19 mouse cellular contexts compared by ENCODE assay signal in the genomic region with DNA sequence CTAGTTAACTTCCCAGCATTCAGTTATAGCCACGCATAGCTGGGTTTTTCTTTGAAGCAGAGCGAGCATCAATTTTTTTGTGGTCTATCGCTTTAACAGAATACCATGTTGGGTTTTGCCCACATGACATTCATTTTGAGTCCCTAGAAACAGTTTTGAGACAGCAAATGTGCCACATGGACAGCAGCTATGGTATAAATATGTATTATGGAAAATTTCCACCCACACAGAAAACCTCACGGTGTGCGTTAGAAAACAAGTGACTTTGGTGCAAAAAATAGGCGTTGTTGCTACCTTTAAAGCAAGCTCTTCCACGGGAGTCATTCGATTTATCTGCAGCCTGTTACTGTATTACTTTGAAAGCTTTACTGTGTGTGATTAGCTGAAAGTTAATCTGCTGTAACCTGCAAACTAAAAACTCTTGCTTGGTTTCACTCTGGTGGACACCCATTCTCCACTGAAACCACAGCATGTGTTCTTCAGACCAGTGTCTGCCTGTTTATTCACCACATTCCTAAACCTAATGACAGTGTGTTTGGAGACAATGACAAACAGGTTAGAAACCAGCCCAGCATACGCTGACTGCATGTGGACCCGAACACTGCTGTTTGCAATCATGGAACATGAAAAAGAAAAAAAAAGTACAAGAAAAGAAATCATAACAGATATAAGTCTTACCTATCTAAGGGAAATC. TPM values are rescaled to one million over a fixed set of nuclear protein-coding genes. Genes with fewer than 3 reads are reported as not detected.
DNase-seq lines count a peak whose midpoint lies in the region; ATAC-seq lines count a peak whose summit lies in the region.
"Had no signal": no experiment of that assay in that cellular context is flagged by ENCODE, and none has a peak within 500 bp of the region (broad histone marks: within the 10 kb centered on the region; RNA-seq: fewer than 3 reads in every experiment).

No protein-coding gene starts in this region.

- H3K4me2 ChIP-seq in kidney, embryonic 14.5 days (replicated peaks; ENCODE audit: low read depth, low read length) = no peak overlapping the region
- no peak overlapping the region for H3K4me2 ChIP-seq in embryonic facial prominence, embryonic 15.5 days (replicated peaks)
- H3K4me2 ChIP-seq: forebrain, embryonic 12.5 days; hindbrain, embryonic 12.5 days; stomach, embryonic 15.5 days had no signal

- DNase-seq in kidney, postnatal 25 days = no peak
- peak; percentile 15 for DNase-seq in right cerebral cortex, adult 18-20 months
- DNase-seq in right cerebral cortex, postnatal 25 days = no peak
- DNase-seq in yolk sac, embryonic 10.5 days (ENCODE audit: low spot score) = no peak
- DNase-seq: cerebellum, adult 8-10 months; gastrocnemius, postnatal 25 days; liver; liver, postnatal 0 days; midbrain, embryonic 14.5 days; spleen, adult 18-20 months; thymus, adult 2 months had no signal

- H3K36me3 ChIP-seq in kidney, embryonic 14.5 days (ENCODE audit: control insufficient read depth, insufficient read depth, low read length) = no peaks in the 10 kb centered on the region
- H3K36me3 ChIP-seq in embryonic facial prominence, embryonic 15.5 days = no peaks in the 10 kb centered on the region
- H3K36me3 ChIP-seq: forebrain, embryonic 12.5 days; hindbrain, embryonic 12.5 days; stomach, embryonic 15.5 days had no signal

- H3K27ac ChIP-seq in kidney, embryonic 14.5 days (ENCODE audit: low read depth, low read length) = no peak overlapping the region
- H3K27ac ChIP-seq in embryonic facial prominence, embryonic 15.5 days (replicated peaks) = 0 out of 2 replicates have a peak overlapping the region, but pooled peaks have one; percentile 3
- H3K27ac ChIP-seq: forebrain, embryonic 12.5 days; hindbrain, embryonic 12.5 days; macrophage; stomach, embryonic 15.5 days had no signal

- ATAC-seq in kidney, embryonic 14.5 days (ENCODE audit: low FRiP score, low TSS enrichment) = 0 out of 2 replicates have a peak, but pooled peaks have one; percentile 24
- ATAC-seq in embryonic facial prominence, embryonic 15.5 days (ENCODE audit: insufficient number of reproducible peaks, low FRiP score, low TSS enrichment, low read depth) = no peak
- no peak for ATAC-seq in megakaryocyte, adult 5-6 weeks (ENCODE audit: poor library complexity, severe bottlenecking)
- ATAC-seq: liver, postnatal 0 days had no signal

- H3K27me3 ChIP-seq in kidney, embryonic 14.5 days (ENCODE audit: control insufficient read depth, insufficient read depth, low read length) = no peaks in the 10 kb centered on the region
- H3K27me3 ChIP-seq in embryonic facial prominence, embryonic 15.5 days = no peaks in the 10 kb centered on the region
- H3K27me3 ChIP-seq: forebrain, embryonic 12.5 days; hindbrain, embryonic 12.5 days; stomach, embryonic 15.5 days had no signal

- H3K9me3 ChIP-seq in kidney, embryonic 14.5 days (ENCODE audit: control insufficient read depth, low read length) = no peaks in the 10 kb centered on the region
- no peaks in the 10 kb centered on the region for H3K9me3 ChIP-seq in embryonic facial prominence, embryonic 15.5 days (replicated peaks)
- H3K9me3 ChIP-seq: forebrain, embryonic 12.5 days; hindbrain, embryonic 12.5 days; stomach, embryonic 15.5 days had no signal

- H3K4me1 ChIP-seq in kidney, embryonic 14.5 days (ENCODE audit: control insufficient read depth, insufficient read depth, low read length) = 0 out of 2 replicates have a peak, but pooled peaks cover 2% of the 10 kb centered on the region
- no peaks in the 10 kb centered on the region for H3K4me1 ChIP-seq in embryonic facial prominence, embryonic 15.5 days
- H3K4me1 ChIP-seq: forebrain, embryonic 12.5 days; hindbrain, embryonic 12.5 days; stomach, embryonic 15.5 days had no signal

- H3K4me3 ChIP-seq in kidney, embryonic 14.5 days (ENCODE audit: low read length) = no peak overlapping the region
- H3K4me3 ChIP-seq in embryonic facial prominence, embryonic 15.5 days (replicated peaks) = no peak overlapping the region
- H3K4me3 ChIP-seq: forebrain, embryonic 12.5 days; hindbrain, embryonic 12.5 days; stomach, embryonic 15.5 days had no signal

- H3K9ac ChIP-seq in kidney, embryonic 14.5 days (ENCODE audit: low read depth, low read length) = no peak overlapping the region
- H3K9ac ChIP-seq in embryonic facial prominence, embryonic 15.5 days = no peak overlapping the region
- H3K9ac ChIP-seq: forebrain, embryonic 12.5 days; hindbrain, embryonic 12.5 days; liver, postnatal 0 days; stomach, embryonic 15.5 days had no signal

- 79% methylated on average over 10 of the region's 10 CpGs for WGBS in kidney, embryonic 14.5 days
- 51% methylated on average over 10 of the region's 10 CpGs for WGBS in embryonic facial prominence, embryonic 15.5 days

RNA-seq across cellular contexts. Expression of a gene that starts 0.8 kb away (rescaled TPM):
- 0.29 and 1.0 TPM in 2 replicates for polyA plus RNA-seq in kidney, embryonic 14.5 days (2014; fragmentation: Nextera tagmentation; extraction: Ambion mirVana)
- 1.6 and 2.3 TPM in 2 replicates for polyA plus RNA-seq in embryonic facial prominence, embryonic 15.5 days (2015; fragmentation: Nextera tagmentation; extraction: Ambion mirVana)
- total RNA-seq in megakaryocyte, adult 5-6 weeks (2015) = 125 and 144 TPM in 2 replicates
- total RNA-seq in megakaryocyte, adult 5-6 weeks (2017) = 285 and 325 TPM in 2 replicates
- total RNA-seq: layer of hippocampus, postnatal 25 days had no signal
